ENCODE assay signal across 1 mouse cellular context in the genomic region with DNA sequence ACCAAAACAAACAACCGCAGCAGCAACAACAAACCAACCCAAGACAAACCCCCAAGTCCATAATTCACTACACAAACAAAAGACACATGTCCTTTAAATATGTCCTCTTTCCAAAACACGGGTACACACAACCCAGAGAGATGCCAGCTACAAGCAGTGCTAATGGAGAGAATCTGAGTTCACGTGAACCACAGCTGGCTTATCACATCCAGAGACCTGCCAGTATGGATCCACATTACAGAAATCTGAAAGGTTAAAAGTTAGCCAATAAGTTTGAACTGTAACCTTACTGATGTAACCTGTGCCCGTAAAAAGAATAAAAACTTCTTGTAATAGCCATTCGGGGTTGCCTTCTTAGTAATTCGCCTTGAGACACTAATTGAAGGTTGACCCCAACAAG.
TF ChIP-seq lines count a peak whose summit lies in the region.

No protein-coding gene starts in this region.

TF ChIP-seq in ES-E14, 5 proteins besides CTCF, POLR2A, EP300 and RAD21:
- TF ChIP-seq CHD2 (IDR thresholded peaks at IDR 0.05; ENCODE audit: low read depth, low read length) (no peak), ZC3H11A (IDR thresholded peaks at IDR 0.05; ENCODE audit: borderline replicate concordance, low read depth, low read length) (no peak), MAFK (IDR thresholded peaks at IDR 0.05; ENCODE audit: insufficient read depth, low read depth, low read length) (no peak), HCFC1 (IDR thresholded peaks at IDR 0.05; ENCODE audit: borderline replicate concordance, insufficient read depth, low read length) (no peak), ZNF384 (IDR thresholded peaks at IDR 0.05; ENCODE audit: low read depth, low read length) (no peak)
